Mouse (Mus musculus): ENCODE measurements at regions not wholly inside any gene's neighbourhood (a gene's known extent, or its start where the extent isn't known, plus 50 kb on each side); places are given as distances from the start of the nearest gene placed in this dataset.

GRCm38 (mm10) chr14:74327291-74327690, 313.3 kb upstream of the Htr2a start:
- ATAC-seq (ENCODE audit: insufficient read depth) (no peak), DNase-seq (ENCODE audit: low read depth in 3 of 3, low spot score in 3 of 3) (no peak)
- H3K27ac ChIP-seq: no peak overlapping the region
- no peaks in the 10 kb centered on the region for H3K9me3 ChIP-seq (ENCODE audit: control insufficient read depth, low read length)
- H3K36me3 ChIP-seq (replicated peaks; ENCODE audit: control insufficient read depth, insufficient read depth, low read depth): no peaks in the 10 kb centered on the region
- no peaks in the 10 kb centered on the region for H3K27me3 ChIP-seq (ENCODE audit: control insufficient read depth, insufficient read depth, low read length)
- no peak overlapping the region for H3K4me2 ChIP-seq (ENCODE audit: low read depth)
- H3K9ac ChIP-seq (replicated peaks): no peak overlapping the region
- WGBS (ENCODE audit: insufficient replicate concordance): 45% methylated on average over 1 of the region's 1 CpGs
- H3K4me3 ChIP-seq (ENCODE audit: insufficient read depth in 1 of 2, low read depth in 2 of 2, low read length in 2 of 2): no peak overlapping the region
- TF ChIP-seq EP300 (IDR thresholded peaks at IDR 0.05; ENCODE audit: low read depth) (no peak), CTCF (IDR thresholded peaks at IDR 0.05; ENCODE audit: low read depth) (no peak)
- no peaks in the 10 kb centered on the region for H3K4me1 ChIP-seq (replicated peaks; ENCODE audit: control insufficient read depth in 2 of 2, insufficient read depth in 2 of 2, low read length in 1 of 2)

GRCm38 (mm10) chr14:74350751-74351150, 289.9 kb upstream of the Htr2a start:
- ATAC-seq (ENCODE audit: insufficient read depth) (no peak), DNase-seq (ENCODE audit: low read depth in 3 of 3, low spot score in 3 of 3) (no peak)
- Histone ChIP-seq H3K9me3 (ENCODE audit: control insufficient read depth, low read length) (no peaks in the 10 kb centered on the region), H3K27ac (no peak overlapping the region), H3K4me1 (replicated peaks; ENCODE audit: control insufficient read depth in 2 of 2, insufficient read depth in 2 of 2, low read length in 1 of 2) (no peaks in the 10 kb centered on the region), H3K27me3 (ENCODE audit: control insufficient read depth, insufficient read depth, low read length) (no peaks in the 10 kb centered on the region), H3K9ac (replicated peaks) (no peak overlapping the region), H3K36me3 (replicated peaks; ENCODE audit: control insufficient read depth, insufficient read depth, low read depth) (no peaks in the 10 kb centered on the region), H3K4me2 (ENCODE audit: low read depth) (no peak overlapping the region), H3K4me3 (ENCODE audit: insufficient read depth in 1 of 2, low read depth in 2 of 2, low read length in 2 of 2) (no peak overlapping the region)
- TF ChIP-seq EP300 (IDR thresholded peaks at IDR 0.05; ENCODE audit: low read depth): no peak
- TF ChIP-seq CTCF (IDR thresholded peaks at IDR 0.05; ENCODE audit: low read depth): no peak

GRCm38 (mm10) chr14:74352286-74352685, 288.4 kb upstream of the Htr2a start:
- ATAC-seq (ENCODE audit: insufficient read depth) (no peak), DNase-seq (ENCODE audit: low read depth in 3 of 3, low spot score in 3 of 3) (no peak)
- no peak overlapping the region for H3K4me3 ChIP-seq (ENCODE audit: insufficient read depth in 1 of 2, low read depth in 2 of 2, low read length in 2 of 2)
- no peak overlapping the region for H3K9ac ChIP-seq (replicated peaks)
- no peak overlapping the region for H3K4me2 ChIP-seq (ENCODE audit: low read depth)
- H3K4me1 ChIP-seq (replicated peaks; ENCODE audit: control insufficient read depth in 2 of 2, insufficient read depth in 2 of 2, low read length in 1 of 2): no peaks in the 10 kb centered on the region
- WGBS (ENCODE audit: insufficient replicate concordance): 20% methylated on average over 1 of the region's 1 CpGs
- no peaks in the 10 kb centered on the region for H3K36me3 ChIP-seq (replicated peaks; ENCODE audit: control insufficient read depth, insufficient read depth, low read depth)
- H3K27me3 ChIP-seq (ENCODE audit: control insufficient read depth, insufficient read depth, low read length): no peaks in the 10 kb centered on the region
- no peak overlapping the region for H3K27ac ChIP-seq
- no peaks in the 10 kb centered on the region for H3K9me3 ChIP-seq (ENCODE audit: control insufficient read depth, low read length)
- TF ChIP-seq EP300 (IDR thresholded peaks at IDR 0.05; ENCODE audit: low read depth) (no peak), CTCF (IDR thresholded peaks at IDR 0.05; ENCODE audit: low read depth) (no peak; the same call in 1 of the 2 replicates)

GRCm38 (mm10) chr14:74358730-74359444, 281.8 kb upstream of the Htr2a start:
- Histone ChIP-seq H3K9me3 (ENCODE audit: control insufficient read depth, low read length) (no peaks in the 10 kb centered on the region), H3K9ac (replicated peaks) (no peak overlapping the region), H3K4me3 (ENCODE audit: insufficient read depth in 1 of 2, low read depth in 2 of 2, low read length in 2 of 2) (no peak overlapping the region), H3K4me2 (ENCODE audit: low read depth) (no peak overlapping the region), H3K36me3 (replicated peaks; ENCODE audit: control insufficient read depth, insufficient read depth, low read depth) (no peaks in the 10 kb centered on the region), H3K27me3 (ENCODE audit: control insufficient read depth, insufficient read depth, low read length) (no peaks in the 10 kb centered on the region), H3K4me1 (replicated peaks; ENCODE audit: control insufficient read depth in 2 of 2, insufficient read depth in 2 of 2, low read length in 1 of 2) (no peaks in the 10 kb centered on the region), H3K27ac (no peak overlapping the region)
- WGBS (ENCODE audit: insufficient replicate concordance): 44% methylated on average over 5 of the region's 5 CpGs
- no peak for TF ChIP-seq EP300 (IDR thresholded peaks at IDR 0.05; ENCODE audit: low read depth)
- TF ChIP-seq CTCF (IDR thresholded peaks at IDR 0.05; ENCODE audit: low read depth): no peak
- DNase-seq (ENCODE audit: low read depth in 3 of 3, low spot score in 3 of 3) (no peak), ATAC-seq (ENCODE audit: insufficient read depth) (no peak)

GRCm38 (mm10) chr14:74359663-74360552, 280.7 kb upstream of the Htr2a start:
- ATAC-seq (ENCODE audit: insufficient read depth) (no peak), DNase-seq (ENCODE audit: low read depth in 3 of 3, low spot score in 3 of 3) (no peak)
- Histone ChIP-seq H3K27ac (no peak overlapping the region), H3K36me3 (replicated peaks; ENCODE audit: control insufficient read depth, insufficient read depth, low read depth) (no peaks in the 10 kb centered on the region), H3K4me1 (replicated peaks; ENCODE audit: control insufficient read depth in 2 of 2, insufficient read depth in 2 of 2, low read length in 1 of 2) (no peaks in the 10 kb centered on the region), H3K4me3 (ENCODE audit: insufficient read depth in 1 of 2, low read depth in 2 of 2, low read length in 2 of 2) (no peak overlapping the region), H3K9me3 (ENCODE audit: control insufficient read depth, low read length) (no peaks in the 10 kb centered on the region), H3K4me2 (ENCODE audit: low read depth) (no peak overlapping the region), H3K9ac (replicated peaks) (no peak overlapping the region), H3K27me3 (ENCODE audit: control insufficient read depth, insufficient read depth, low read length) (no peaks in the 10 kb centered on the region)
- no peak for TF ChIP-seq EP300 (IDR thresholded peaks at IDR 0.05; ENCODE audit: low read depth)
- TF ChIP-seq CTCF (IDR thresholded peaks at IDR 0.05; ENCODE audit: low read depth): no peak
- 45% methylated on average over 12 of the region's 12 CpGs for WGBS (ENCODE audit: insufficient replicate concordance)
